Mouse (Mus musculus) central nervous system, embryonic 18 days (tissue): ENCODE data around the gene Vmn1r206. TPM values are rescaled to one million over a fixed set of nuclear protein-coding genes. Genes with fewer than 3 reads are reported as not detected.

ENCODE experiments used
- polyA plus RNA-seq: library from polyadenylated mRNA; depleted of rRNA; stranded (reverse); fragments of >200 nt; gene quantifications from 2 replicates; pipeline ENCODE4 v1.2.3, GENCODE M21; 2012; rRNA removed

The Vmn1r206 gene
- not detected in 2 replicates for polyA plus RNA-seq

DNA sequence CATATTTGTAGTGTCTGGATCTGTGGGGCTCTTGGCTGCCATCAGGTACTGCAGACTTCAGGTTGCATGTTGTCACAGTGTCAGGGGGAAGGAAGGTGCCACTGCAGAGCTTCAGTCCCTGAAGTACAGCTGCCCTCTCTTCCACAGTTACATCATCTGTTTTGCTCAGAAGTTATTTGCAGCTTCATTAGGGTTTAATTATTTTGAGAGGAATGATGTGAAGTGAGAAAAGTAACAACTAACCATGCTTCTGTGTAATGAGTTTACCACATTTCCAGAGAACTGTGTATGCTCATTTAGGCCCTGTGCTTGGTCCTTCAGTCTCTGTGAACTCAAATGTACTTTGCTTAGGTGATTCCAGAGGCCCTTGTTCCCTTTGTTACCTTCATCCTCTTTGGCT is at the start of gene Vmn1r206:
Gene Vmn1r206, minus strand, starts transcription at position 101 of the 400 bp plus-strand sequence.

DNA sequence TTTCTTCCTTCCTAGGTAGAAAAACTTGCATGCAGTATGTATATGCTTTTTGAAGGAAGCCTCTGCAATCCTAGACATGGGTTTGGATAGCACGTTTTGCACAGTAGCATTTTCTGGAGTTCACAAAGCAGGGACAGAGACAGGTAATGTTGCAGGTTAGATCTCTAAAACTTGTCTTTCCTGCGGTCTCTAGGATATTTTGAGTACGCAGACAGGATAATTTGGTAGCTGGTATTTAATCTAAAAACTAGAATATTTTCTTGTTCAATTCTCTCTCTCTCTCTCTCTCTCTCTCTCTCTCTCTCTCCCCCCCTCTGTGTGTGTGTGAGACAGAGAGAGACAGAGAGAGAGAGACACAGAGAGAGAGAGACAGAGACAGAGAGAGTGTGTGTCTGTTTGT is 31.2 kb downstream of the Vmn1r206 start, which contains the start of gene Vmn1r205:
Gene Vmn1r205, minus strand, starts transcription at position 101 of the 400 bp plus-strand sequence.

Other genes with a start within 250 kb of the Vmn1r206 start
- gene Vmn1r199, start 244.4 kb downstream of the Vmn1r206 start, polyA plus RNA-seq: not detected in 2 replicates
- 0.05 TPM in 2 replicates for gene Vmn1r200, start 233.9 kb downstream of the Vmn1r206 start, polyA plus RNA-seq
- gene Vmn1r201, start 152.3 kb downstream of the Vmn1r206 start, polyA plus RNA-seq: not detected in 2 replicates
- gene Vmn1r202, start 118.9 kb downstream of the Vmn1r206 start, polyA plus RNA-seq: 0.01 TPM in 1 of 2 replicates, not detected in the other
- not detected in 2 replicates for gene Vmn1r203, start 106.1 kb downstream of the Vmn1r206 start, polyA plus RNA-seq
- gene Vmn1r204, start 71.1 kb downstream of the Vmn1r206 start, polyA plus RNA-seq: not detected in 2 replicates
- not detected in 2 replicates for gene Vmn1r205, start 31.3 kb downstream of the Vmn1r206 start, polyA plus RNA-seq
- not detected in 2 replicates for gene Vmn1r207-ps, start 105.4 kb upstream of the Vmn1r206 start, polyA plus RNA-seq
- gene Vmn1r208, start 153.1 kb upstream of the Vmn1r206 start, polyA plus RNA-seq: not detected in 2 replicates
- gene Vmn1r209, start 185.4 kb upstream of the Vmn1r206 start, polyA plus RNA-seq: not detected in 2 replicates
- gene Vmn1r210, start 207.1 kb upstream of the Vmn1r206 start, polyA plus RNA-seq: not detected in 2 replicates
- gene Vmn1r211, start 233.3 kb upstream of the Vmn1r206 start, polyA plus RNA-seq: not detected in 2 replicates